Mouse (Mus musculus): ENCODE measurements at regions not wholly inside any gene's neighbourhood (a gene's known extent, or its start where the extent isn't known, plus 50 kb on each side); places are given as distances from the start of the nearest gene placed in this dataset.

GRCm38 (mm10) chr19:15649368-15649767, 297.8 kb downstream of the Psat1 start:
- TF ChIP-seq CTCF (IDR thresholded peaks at IDR 0.05) = peak; percentile 67
- no peak for TF ChIP-seq POLR2A (IDR thresholded peaks at IDR 0.05; ENCODE audit: insufficient read depth, low read depth, low read length)
- TF ChIP-seq EP300 (IDR thresholded peaks at IDR 0.05; ENCODE audit: insufficient read depth, low read depth, low read length) = no peak
